Mouse (Mus musculus) ES-E14 (cell line): ENCODE data around the gene Med13l.

Experiments
- CHD2 ChIP-seq: IDR thresholded peaks from 2 replicates; pipeline ENCODE4 v1.6.1; 2014; ENCODE audit warnings: mild to moderate bottlenecking, low read depth, low read length, inconsistent platforms
- MAFK ChIP-seq: IDR thresholded peaks from 2 replicates; pipeline ENCODE4 v1.6.1; 2014; ENCODE audit warnings: mild to moderate bottlenecking, low read depth, low read length, inconsistent platforms; ENCODE audit not compliant: insufficient read depth
- ZC3H11A ChIP-seq: IDR thresholded peaks from 2 replicates; pipeline ENCODE4 v1.6.1; 2012; ENCODE audit warnings: low read depth, mild to moderate bottlenecking, inconsistent platforms, low read length, borderline replicate concordance

- no peak for TF ChIP-seq CHD2
- TF ChIP-seq MAFK: no peak
- TF ChIP-seq ZC3H11A: no peak
These were observed 113.8 kb downstream of the Med13l start for GRCm38 (mm10) chr5:118674321-118674720.
